Mouse (Mus musculus) gastrocnemius, adult 2 months (tissue): ENCODE results near the gene Gbp4. TPM values are rescaled to one million over a fixed set of nuclear protein-coding genes. Genes with fewer than 3 reads are reported as not detected.
"Not testable (repeated sequence)": the region's sequence is repeated elsewhere in the genome, so short reads cannot be mapped to it uniquely, and the experiment has no call there.

ENCODE experiments used
- DNase-seq: peaks from one replicate; pipeline ENCODE4 v3.0.0; 2022
- H3K27ac ChIP-seq: fragments of 200-600 bp; 2 replicates; pipeline ENCODE4 v1.8.1; 2022; ENCODE audit warnings: mild to moderate bottlenecking
- H3K4me3 ChIP-seq: fragments of 200-600 bp; 2 replicates; pipeline ENCODE4 v1.8.1; 2022; ENCODE audit warnings: mild to moderate bottlenecking, moderate library complexity
- CTCF ChIP-seq: fragments of 200-600 bp; IDR thresholded peaks from 2 replicates; pipeline ENCODE4 v1.8.1; 2022; ENCODE audit warnings: antibody characterized with exemption, mild to moderate bottlenecking, moderate library complexity
- intact Hi-C: fragments of 180-260 bp; cut with DNase I; formaldehyde crosslinking; loops from one replicate; pipeline ENCODE4 v1.15.1; 2025
- total RNA-seq, 2 experiments: library from RNA; stranded (reverse); gene quantifications; 2 replicates each; pipeline ENCODE4 v1.2.3; 2021

Gene Gbp4
- total RNA-seq, 2 experiments from 2014 or later, result 1.2 to 2.7 TPM

- H3K4me3 ChIP-seq, result no peak overlapping the region
- TF ChIP-seq CTCF, result no peak
- no peak overlapping the region for H3K27ac ChIP-seq
- DNase-seq, result no peak
- intact Hi-C loops, result no loop called here
These were observed 24.7 kb downstream of the Gbp4 start for GRCm38 (mm10) chr5:105114696-105115095.

- H3K27ac ChIP-seq, result no peak overlapping the region
- no peak overlapping the region for H3K4me3 ChIP-seq
- intact Hi-C loops, result no loop called here
- DNase-seq, result no peak
- no peak for TF ChIP-seq CTCF
These were observed 25.7 kb downstream of the Gbp4 start for GRCm38 (mm10) chr5:105113656-105114055.

GRCm38 (mm10) chr5:105110271-105110852 lies 29.0 kb downstream of the Gbp4 start:
- DNase-seq, result peak; percentile 44
- H3K27ac ChIP-seq, result peak overlapping the region; percentile 79
- intact Hi-C loops, result not testable (repeated sequence)
- H3K4me3 ChIP-seq, result peak overlapping the region; percentile 63

GRCm38 (mm10) chr5:105109775-105110174 lies 29.6 kb downstream of the Gbp4 start:
- Histone ChIP-seq H3K27ac (peak overlapping the region; percentile 79), H3K4me3 (peak overlapping the region; percentile 63)
- DNase-seq, result peak; percentile 19
- intact Hi-C loops, result not testable (repeated sequence)

GRCm38 (mm10) chr5:105105689-105106088 lies 33.7 kb downstream of the Gbp4 start:
- H3K27ac ChIP-seq, H3K4me3 ChIP-seq, DNase-seq, intact Hi-C loops: not testable (repeated sequence)

GRCm38 (mm10) chr5:105081900-105082299 lies 57.5 kb downstream of the Gbp4 start:
- intact Hi-C loops, result no loop called here
- DNase-seq, result no peak
- H3K27ac ChIP-seq, result no peak overlapping the region
- no peak for TF ChIP-seq CTCF
- H3K4me3 ChIP-seq, result no peak overlapping the region

GRCm38 (mm10) chr5:105068356-105068755 lies 71.0 kb downstream of the Gbp4 start:
- H3K27ac ChIP-seq, DNase-seq, intact Hi-C loops, H3K4me3 ChIP-seq: not testable (repeated sequence)

Other genes with a start within 250 kb of the Gbp4 start
- gene Abcg3, start 156.9 kb downstream of the Gbp4 start, total RNA-seq, result under 1 TPM in 1 of 2 experiments, not detected in 1; 0.08 TPM
- gene Gbp9, start within 50 bp of the Gbp4 start, total RNA-seq, result 1 to 10 TPM; 2.4 to 2.8 TPM
- not detected for gene Gbp8, start within 50 bp of the Gbp4 start, total RNA-seq
- gene Gbp10, start 99.9 kb upstream of the Gbp4 start, total RNA-seq, result 1 to 10 TPM in 1 of 2 experiments, under 1 TPM in 1; 0.84 to 1.8 TPM
- gene Gm43302, start 154.1 kb upstream of the Gbp4 start, total RNA-seq, result under 1 TPM; 0.08 to 0.89 TPM
- gene Gbp6, start 154.1 kb upstream of the Gbp4 start, total RNA-seq, result 1 to 10 TPM; 3.8 to 4.1 TPM